Mouse (Mus musculus) yolk sac, embryonic 10.5 days (tissue): ENCODE measurements around the gene Gm42906.
A peak's percentile ranks its signal among the peaks of the same experiment; 100 is the strongest.

Experiments
- DNase-seq: peaks from one replicate; pipeline ENCODE4 v3.0.0-alpha.2; 2017; ENCODE audit warnings: low spot score

Gene Gm42906

GRCm38 (mm10) chr5:151061942-151062341 lies 366.0 kb downstream of the Gm42906 start:
- DNase-seq, result no peak

- peak; percentile 53 for DNase-seq
Observed at GRCm38 (mm10) chr5:151060476-151060875, 367.5 kb downstream of the Gm42906 start.

DNA sequence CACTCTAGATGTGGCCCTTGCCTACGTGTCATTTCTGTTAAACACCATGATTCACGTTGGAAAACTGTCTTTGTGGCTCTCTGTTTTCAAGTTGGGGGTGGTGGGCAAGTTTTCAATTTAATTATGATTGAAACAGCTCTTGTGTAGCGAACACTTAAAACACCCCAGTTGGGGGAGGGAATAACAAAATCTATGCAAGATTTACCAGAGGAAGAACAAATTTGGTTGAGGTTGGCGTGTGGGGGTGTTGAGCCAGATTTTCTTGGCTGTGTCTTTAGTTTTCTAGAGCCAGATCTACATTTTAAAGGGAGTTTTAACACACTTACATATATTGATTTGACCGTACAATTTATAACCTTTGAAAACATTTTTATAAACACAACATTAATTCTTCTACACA lies 368.2 kb downstream of the Gm42906 start:
- no peak for DNase-seq

DNA sequence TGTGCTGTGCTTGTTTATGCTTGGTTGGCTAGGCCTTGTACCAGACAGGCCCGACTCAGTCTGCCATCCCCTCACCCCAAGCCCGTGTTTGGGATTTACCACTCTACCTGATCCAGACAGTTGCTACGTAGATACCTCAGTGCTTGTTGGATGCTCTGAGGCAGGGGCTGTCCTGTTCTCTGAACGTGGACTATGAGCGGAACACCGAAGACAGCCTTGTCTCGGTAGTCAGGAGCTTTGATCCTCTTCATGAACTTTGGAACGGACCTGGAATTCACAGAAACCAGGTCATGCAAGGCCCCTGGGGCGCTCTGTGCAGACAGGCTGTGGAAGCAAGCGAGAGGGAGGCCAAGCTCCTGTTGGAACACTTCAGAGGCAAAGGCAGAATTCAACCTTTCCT lies 368.6 kb downstream of the Gm42906 start:
- peak; percentile 65 for DNase-seq

DNA sequence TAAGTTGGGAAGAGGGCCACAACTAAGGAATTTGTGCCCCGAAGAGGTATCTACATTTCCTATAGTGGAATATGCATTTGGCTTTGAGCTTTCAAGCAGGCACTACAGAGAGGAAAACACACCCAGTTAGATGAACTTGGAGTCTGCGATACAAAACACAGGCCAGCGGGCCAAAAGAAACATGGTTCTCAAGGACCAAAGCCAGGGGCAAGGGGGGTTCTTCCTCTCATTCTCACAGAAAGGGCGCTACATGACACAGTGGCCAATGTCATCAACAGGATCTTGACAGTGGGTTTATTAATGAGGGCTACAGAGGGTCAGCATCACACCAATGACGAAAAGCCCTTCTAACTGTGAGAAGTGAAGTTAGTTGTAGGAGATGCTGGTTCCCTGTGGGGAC lies 370.2 kb downstream of the Gm42906 start:
- DNase-seq, result no peak

DNA sequence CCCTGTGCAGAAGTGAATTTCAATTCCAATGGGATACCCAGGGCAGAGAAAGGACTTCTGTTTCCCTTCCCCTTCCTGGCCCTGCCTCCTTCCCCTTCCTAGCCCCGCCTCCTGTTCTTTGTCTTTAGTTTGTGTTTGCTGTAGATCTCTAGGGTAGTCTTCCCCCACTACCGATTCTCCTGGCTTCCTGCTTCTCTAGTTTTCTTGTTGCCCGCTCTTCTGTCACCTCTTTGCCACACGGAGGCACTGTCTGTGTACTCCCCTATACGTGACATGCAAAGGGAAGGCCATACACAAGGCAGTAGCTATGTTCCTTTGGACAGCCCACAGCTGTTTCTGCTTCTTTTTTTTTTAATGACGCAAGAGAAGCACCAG lies 371.1 kb downstream of the Gm42906 start:
- peak; percentile 42 for DNase-seq

DNA sequence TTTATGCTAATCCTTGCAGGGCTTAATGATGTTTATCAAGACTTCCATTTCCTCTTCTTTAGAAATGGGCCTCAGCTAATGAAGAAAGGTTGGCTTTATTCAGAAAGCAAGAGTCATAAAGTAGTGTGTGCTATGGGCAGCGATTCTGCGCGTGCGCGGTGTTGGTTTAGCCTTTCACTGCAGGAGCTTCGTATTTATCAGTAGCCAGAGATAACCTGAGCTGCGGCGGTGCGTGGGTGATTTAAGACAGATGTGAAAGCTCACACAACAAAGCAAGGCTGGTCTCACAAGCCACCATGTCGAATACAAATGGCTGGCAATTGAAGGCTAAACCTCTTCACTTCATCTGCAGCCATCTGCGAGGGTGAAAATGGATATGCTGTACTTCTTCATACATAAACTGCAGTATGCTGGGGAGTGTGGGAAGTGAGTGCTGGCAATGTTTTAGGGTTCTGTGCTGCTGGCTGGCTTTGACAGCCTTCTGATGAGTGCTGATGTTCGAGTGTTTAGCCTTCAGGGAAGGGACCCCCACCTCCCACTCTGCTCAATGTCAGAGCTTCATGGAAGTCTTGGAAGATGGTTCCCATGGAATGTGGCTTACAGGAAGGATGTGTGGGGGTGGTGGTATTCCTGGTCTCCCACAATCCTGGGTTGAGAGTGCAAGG lies 371.6 kb downstream of the Gm42906 start:
- no peak for DNase-seq

- DNase-seq, result no peak
Observed at GRCm38 (mm10) chr5:151055426-151056090, 372.4 kb downstream of the Gm42906 start.

GRCm38 (mm10) chr5:151054743-151055114 lies 373.2 kb downstream of the Gm42906 start:
- DNase-seq, result peak; percentile 35

- peak; percentile 31 for DNase-seq
Observed at GRCm38 (mm10) chr5:151054100-151054742, 373.7 kb downstream of the Gm42906 start.

DNA sequence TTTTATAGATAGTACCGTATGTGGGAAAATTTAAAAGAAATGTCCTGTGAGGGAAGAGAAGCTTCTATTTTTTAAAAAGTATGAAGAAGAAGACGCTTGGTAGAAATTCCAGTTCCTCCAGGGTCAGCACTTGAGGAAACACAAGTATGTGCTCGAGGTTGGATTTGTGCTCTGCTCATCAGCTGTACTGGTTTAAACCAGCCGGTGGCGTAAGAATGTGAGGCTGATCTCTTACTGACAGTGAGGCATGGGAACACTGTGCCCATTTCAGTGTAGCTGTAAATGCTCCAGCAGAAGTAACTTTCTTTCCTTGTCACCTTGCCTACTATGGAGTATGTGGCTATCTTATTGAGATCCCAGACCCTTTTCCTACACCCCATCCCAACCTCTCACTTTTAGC lies 374.8 kb downstream of the Gm42906 start:
- no peak for DNase-seq

DNA sequence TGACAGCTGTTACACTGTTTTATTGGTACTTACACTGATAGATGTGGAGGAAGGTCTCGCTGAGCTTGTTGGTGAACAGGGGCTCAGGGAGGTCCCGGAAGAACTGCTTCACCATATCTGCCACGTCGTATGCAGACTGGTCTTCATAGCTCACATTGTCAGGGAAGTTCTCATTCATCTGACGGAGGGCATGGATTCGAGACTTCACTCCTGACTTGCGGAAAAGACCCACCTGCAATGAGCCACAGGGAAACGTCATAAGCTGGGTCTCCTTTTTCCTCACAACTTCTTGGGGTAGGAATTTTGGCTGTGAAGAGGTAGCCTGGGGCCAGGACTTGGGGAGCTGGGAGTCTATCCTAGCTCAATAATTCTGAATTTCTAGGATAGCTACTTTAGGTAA lies 375.6 kb downstream of the Gm42906 start:
- no peak for DNase-seq

- no peak for DNase-seq
Observed at GRCm38 (mm10) chr5:151047488-151047887, 380.5 kb downstream of the Gm42906 start.

GRCm38 (mm10) chr5:151046917-151047316 lies 381.0 kb downstream of the Gm42906 start:
- no peak for DNase-seq

DNA sequence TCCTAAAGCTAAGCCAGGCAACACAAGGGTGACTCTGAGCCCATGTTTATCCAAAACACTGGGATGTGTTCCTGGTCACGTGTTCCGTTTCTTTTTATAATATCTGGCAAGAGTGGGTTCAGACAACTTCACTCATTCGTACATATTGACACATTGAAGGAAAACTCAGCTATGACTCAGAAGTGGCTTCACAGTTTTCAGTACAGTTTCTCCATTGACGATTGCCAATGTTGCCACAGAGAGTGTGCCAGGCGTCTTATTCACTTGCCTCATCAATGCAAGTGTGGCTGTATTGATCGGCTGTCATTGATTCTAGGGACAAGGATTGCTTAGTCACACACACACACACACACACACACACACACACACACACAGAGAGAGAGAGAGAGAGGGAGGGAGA lies 381.8 kb downstream of the Gm42906 start:
- no peak for DNase-seq

GRCm38 (mm10) chr5:151042911-151043310 lies 385.1 kb downstream of the Gm42906 start:
- DNase-seq, result no peak

GRCm38 (mm10) chr5:151037871-151038270 lies 390.1 kb downstream of the Gm42906 start:
- no peak for DNase-seq

- DNase-seq, result no peak
Observed at GRCm38 (mm10) chr5:151034715-151035512, 393.0 kb downstream of the Gm42906 start.

DNA sequence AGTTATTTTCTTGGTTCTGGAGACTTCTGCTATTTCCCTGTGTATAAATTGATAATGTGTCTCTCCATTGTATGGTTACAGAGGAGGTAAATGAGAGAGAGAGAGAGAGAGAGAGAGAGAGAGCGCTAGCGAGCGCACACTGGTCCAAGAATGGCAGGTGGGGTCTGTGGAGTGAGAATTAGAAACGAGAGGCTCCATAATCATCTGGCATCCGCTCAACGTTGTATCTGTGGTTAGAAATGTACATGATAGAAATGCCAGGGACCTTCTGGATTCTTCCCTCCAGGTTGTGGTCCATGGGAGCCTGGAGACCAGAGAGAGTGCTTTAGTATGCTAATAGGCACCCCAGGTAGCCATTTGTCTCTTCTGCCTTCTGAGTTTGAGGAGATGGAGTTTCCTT lies 399.1 kb downstream of the Gm42906 start:
- no peak for DNase-seq

DNA sequence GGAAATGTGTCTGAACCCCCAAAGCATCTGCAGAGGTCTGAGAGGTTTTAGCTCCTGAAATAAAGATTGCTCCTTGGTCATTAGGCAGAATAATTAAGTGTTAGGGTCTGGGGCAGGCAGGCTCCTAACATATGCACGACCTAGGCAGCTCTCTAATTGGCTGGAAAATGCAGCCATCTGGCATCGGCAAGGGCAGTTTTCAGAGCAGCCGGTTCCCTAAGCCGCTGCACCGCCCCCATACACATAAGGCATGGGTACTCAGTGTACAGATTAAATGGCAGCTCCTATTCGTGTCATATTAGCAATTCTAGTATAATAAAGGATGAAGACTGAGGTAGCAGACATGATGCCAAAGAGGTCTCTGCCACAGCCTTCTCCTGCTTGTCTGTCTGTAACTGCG lies 400.8 kb downstream of the Gm42906 start:
- DNase-seq, result no peak

- no peak for DNase-seq
Observed at GRCm38 (mm10) chr5:151026069-151026468, 401.9 kb downstream of the Gm42906 start.

- no peak for DNase-seq
Observed at GRCm38 (mm10) chr5:151024483-151024882, 403.5 kb downstream of the Gm42906 start.

GRCm38 (mm10) chr5:151023461-151023860 lies 404.5 kb downstream of the Gm42906 start:
- DNase-seq, result peak; percentile 57
